Mouse (Mus musculus) embryonic fibroblast, embryonic 13.5 days (primary cell): ENCODE results near the gene Nle1.

Experiments used
- CTCF ChIP-seq: IDR thresholded peaks from 2 replicates; pipeline ENCODE4 v1.5.1; 2011; ENCODE audit warnings: mild to moderate bottlenecking, control low read depth, low read length, moderate library complexity, borderline replicate concordance; ENCODE audit not compliant: insufficient read depth
- POLR2A ChIP-seq: IDR thresholded peaks from 2 replicates; pipeline ENCODE4 v1.6.1; 2011; ENCODE audit warnings: low read depth, mild to moderate bottlenecking, control low read depth, low read length, moderate library complexity

DNA sequence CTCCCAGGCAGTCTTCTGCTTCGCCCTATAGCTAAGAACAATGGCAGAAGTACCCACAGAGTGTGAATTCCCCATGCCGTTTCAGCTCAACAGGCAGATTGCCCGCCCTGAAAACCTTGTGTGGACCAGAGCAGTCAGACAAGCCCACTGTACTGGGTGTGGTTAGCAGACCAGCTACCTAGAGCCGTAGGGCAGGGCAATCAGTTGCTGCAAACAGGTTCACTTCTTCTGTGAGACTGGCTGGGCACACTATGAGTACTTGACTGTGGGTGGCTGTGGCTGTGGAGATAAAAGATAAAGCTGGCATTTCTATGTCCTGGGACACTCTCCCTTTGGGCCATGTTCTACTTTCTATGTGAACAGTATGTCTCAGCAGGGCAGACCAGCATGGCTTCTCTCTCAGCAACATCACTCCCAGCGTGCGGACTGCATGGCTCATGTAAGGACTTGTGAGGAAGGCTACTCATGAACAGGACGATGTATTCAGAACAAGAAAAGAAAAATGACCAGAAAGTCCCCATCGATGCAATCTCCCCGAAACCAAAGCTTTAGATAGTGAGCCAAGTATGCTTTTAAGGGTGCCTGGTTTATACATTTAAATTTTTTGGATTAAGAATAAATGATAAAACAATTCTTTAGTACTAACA, 52.8 kb downstream of the Nle1 start:
- TF ChIP-seq CTCF: no peak
- TF ChIP-seq POLR2A: no peak
